Mouse (Mus musculus) hindlimb bud, embryonic 11.5 days (tissue): ENCODE results near the gene Gm20716.

Experiments
- DNase-seq: peaks from one replicate; pipeline ENCODE4 v3.0.0-alpha.2; 2012; ENCODE audit warnings: low read depth, low spot score; ENCODE audit errors: extremely low spot score

Gm20716 gene

GRCm38 (mm10) chr2:168229116-168230025 lies 793 bp downstream of the Gm20716 start:
- DNase-seq = no peak

- no peak for DNase-seq
Measured at GRCm38 (mm10) chr2:168223326-168223725, 6.8 kb downstream of the Gm20716 start.

GRCm38 (mm10) chr2:168213788-168214397 lies 16.3 kb downstream of the Gm20716 start:
- DNase-seq = no peak

GRCm38 (mm10) chr2:168207883-168208282 lies 22.3 kb downstream of the Gm20716 start:
- DNase-seq = no peak

- DNase-seq = peak; percentile 89
Measured at GRCm38 (mm10) chr2:168206725-168207644, 23.2 kb downstream of the Gm20716 start, which contains the start of gene Adnp. TSS of gene Adnp (minus strand) at chr2:168207112.

- no peak for DNase-seq
Measured at GRCm38 (mm10) chr2:168205681-168206631, 24.2 kb downstream of the Gm20716 start.

GRCm38 (mm10) chr2:168205265-168205664 lies 24.9 kb downstream of the Gm20716 start:
- DNase-seq = peak; percentile 83

- no peak for DNase-seq
Measured at GRCm38 (mm10) chr2:168204476-168204999, 25.6 kb downstream of the Gm20716 start.

GRCm38 (mm10) chr2:168200014-168200691 lies 30.0 kb downstream of the Gm20716 start:
- DNase-seq = no peak

- no peak for DNase-seq
Measured at GRCm38 (mm10) chr2:168199476-168199875, 30.7 kb downstream of the Gm20716 start.

- no peak for DNase-seq
Measured at GRCm38 (mm10) chr2:168198421-168198820, 31.7 kb downstream of the Gm20716 start.

- no peak for DNase-seq
Measured at GRCm38 (mm10) chr2:168195721-168196120, 34.4 kb downstream of the Gm20716 start.

- no peak for DNase-seq
Measured at GRCm38 (mm10) chr2:168193685-168194084, 36.5 kb downstream of the Gm20716 start.

GRCm38 (mm10) chr2:168191856-168192255 lies 38.3 kb downstream of the Gm20716 start:
- DNase-seq = no peak

GRCm38 (mm10) chr2:168175946-168176345 lies 54.2 kb downstream of the Gm20716 start:
- DNase-seq = no peak

- DNase-seq = no peak
Measured at GRCm38 (mm10) chr2:168170167-168170685, 59.9 kb downstream of the Gm20716 start.

- no peak for DNase-seq
Measured at GRCm38 (mm10) chr2:168169800-168170113, 60.4 kb downstream of the Gm20716 start.

GRCm38 (mm10) chr2:168168892-168169799 lies 61.0 kb downstream of the Gm20716 start:
- peak; percentile 89 for DNase-seq
